34 mouse cellular contexts compared by ENCODE assay signal in genomic region chr5:112788441-112788840, GRCm38 (mm10).
"Had no signal": no experiment of that assay in that cellular context is flagged by ENCODE, and none has a peak within 500 bp of the region (broad histone marks: within the 10 kb centered on the region; RNA-seq: fewer than 3 reads in every experiment).

No protein-coding gene starts in this region.

- DNase-seq: heart, postnatal 10 days; heart, postnatal 14 days; heart, postnatal 36 days; heart, postnatal 4 days; kidney, adult 11 months; kidney, adult 18-20 months; kidney, adult 2 months; kidney, adult 8-10 months; kidney, adult 9 months; kidney, postnatal 10 days; kidney, postnatal 14 days; kidney, postnatal 25 days; kidney, postnatal 36 days; kidney, postnatal 4 days; layer of hippocampus, postnatal 36 days had no signal

- H3K27me3 ChIP-seq: heart, embryonic 12.5 days; heart, embryonic 13.5 days; heart, embryonic 15.5 days; hindbrain, embryonic 15.5 days; intestine, embryonic 15.5 days; kidney, embryonic 15.5 days had no signal

- H3K9me3 ChIP-seq: heart, embryonic 10.5 days; heart, embryonic 12.5 days; heart, embryonic 13.5 days; heart, embryonic 15.5 days; hindbrain, embryonic 10.5 days; hindbrain, embryonic 12.5 days; hindbrain, embryonic 13.5 days; hindbrain, embryonic 15.5 days; intestine, embryonic 15.5 days; kidney, embryonic 15.5 days had no signal

- H3K4me3 ChIP-seq: heart, embryonic 10.5 days; heart, embryonic 12.5 days; heart, embryonic 13.5 days; heart, embryonic 15.5 days; hindbrain, embryonic 10.5 days; hindbrain, embryonic 12.5 days; hindbrain, embryonic 13.5 days; hindbrain, embryonic 15.5 days; intestine, embryonic 15.5 days; kidney, embryonic 15.5 days; layer of hippocampus, adult 2 months had no signal

- ATAC-seq: hindbrain, embryonic 16.5 days; hindbrain, postnatal 0 days; inflammation-experienced regulatory T-cells, adult 6 months; intestine, embryonic 15.5 days; intestine, embryonic 16.5 days; intestine, postnatal 0 days had no signal

- H3K27ac ChIP-seq: heart, embryonic 10.5 days; heart, embryonic 13.5 days; heart, embryonic 15.5 days; hindbrain, embryonic 10.5 days; hindbrain, embryonic 12.5 days; hindbrain, embryonic 13.5 days; hindbrain, embryonic 14.5 days; hindbrain, embryonic 15.5 days; hindbrain, postnatal 0 days; intestine, embryonic 15.5 days; kidney, embryonic 15.5 days; kidney, postnatal 0 days; layer of hippocampus, adult 2 months had no signal

- H3K4me1 ChIP-seq: hindbrain, embryonic 10.5 days; hindbrain, embryonic 15.5 days; intestine, embryonic 15.5 days had no signal

- H3K9ac ChIP-seq: heart, embryonic 12.5 days; heart, embryonic 13.5 days; heart, embryonic 15.5 days; hindbrain, embryonic 12.5 days; hindbrain, embryonic 13.5 days; hindbrain, embryonic 14.5 days; hindbrain, embryonic 15.5 days; intestine, embryonic 15.5 days; kidney, embryonic 15.5 days had no signal

- H3K4me2 ChIP-seq: heart, embryonic 11.5 days; heart, embryonic 12.5 days; heart, embryonic 13.5 days; heart, embryonic 15.5 days; hindbrain, embryonic 12.5 days; hindbrain, embryonic 13.5 days; hindbrain, embryonic 14.5 days; hindbrain, embryonic 15.5 days; intestine, embryonic 15.5 days; kidney, embryonic 15.5 days had no signal

- H3K36me3 ChIP-seq: hindbrain, embryonic 10.5 days; hindbrain, embryonic 12.5 days; hindbrain, embryonic 13.5 days; hindbrain, embryonic 15.5 days; intestine, embryonic 15.5 days; kidney, embryonic 15.5 days had no signal
